Mouse (Mus musculus): Measurements from ENCODE around the gene Gas7. TPM values are rescaled to one million over a fixed set of nuclear protein-coding genes. Genes with fewer than 3 reads are reported as not detected.

Gene Gas7
- total and polyA plus RNA-seq, 3 experiments: 5.8 to 11.5 (median 9.3) TPM

- no peaks in the 10 kb centered on the region for H3K79me2 ChIP-seq (replicated peaks; ENCODE audit: control insufficient read depth, insufficient read depth, low read length)
- no peaks in the 10 kb centered on the region for H3K36me3 ChIP-seq (ENCODE audit: control insufficient read depth, insufficient read depth, low read length)
- TF ChIP-seq CTCF (IDR thresholded peaks at IDR 0.05): peak; percentile 23; the same call in 1 of the 2 replicates
- TF ChIP-seq EP300 (IDR thresholded peaks at IDR 0.05; ENCODE audit: insufficient read depth, low read depth, low read length): no peak
- no peaks in the 10 kb centered on the region for H3K27me3 ChIP-seq (ENCODE audit: control insufficient read depth, insufficient read depth, low read length)
- WGBS: 64% methylated on average over 10 of the region's 10 CpGs
- intact Hi-C loops (cut with DNase I): loop anchor here (5.0 kb wide), 1 partner anchor 133 kb away; no protein-coding TSS in a partner anchor
- no peak overlapping the region for H3K4me3 ChIP-seq
- H3K9ac ChIP-seq (ENCODE audit: low read depth, low read length): no peak overlapping the region
- no peak overlapping the region for H3K27ac ChIP-seq
- H3K4me1 ChIP-seq (ENCODE audit: control insufficient read depth, insufficient read depth, low read length): no peaks in the 10 kb centered on the region
- DNase-seq: no peak
Measured at GRCm38 (mm10) chr11:67649971-67650707, 194.9 kb downstream of the Gas7 start.

GRCm38 (mm10) chr11:67651731-67652130, 196.5 kb downstream of the Gas7 start:
- 58% methylated on average over 6 of the region's 6 CpGs for WGBS
- no peak overlapping the region for H3K4me3 ChIP-seq
- no peaks in the 10 kb centered on the region for H3K79me2 ChIP-seq (replicated peaks; ENCODE audit: control insufficient read depth, insufficient read depth, low read length)
- no peak for TF ChIP-seq EP300 (IDR thresholded peaks at IDR 0.05; ENCODE audit: insufficient read depth, low read depth, low read length)
- TF ChIP-seq POLR2A (IDR thresholded peaks at IDR 0.05; ENCODE audit: insufficient read depth, low read depth, low read length): no peak
- no peak for TF ChIP-seq CTCF (IDR thresholded peaks at IDR 0.05)
- intact Hi-C loops (cut with DNase I): no loop called here
- DNase-seq: no peak
- H3K36me3 ChIP-seq (ENCODE audit: control insufficient read depth, insufficient read depth, low read length): no peaks in the 10 kb centered on the region
- no peak overlapping the region for H3K9ac ChIP-seq (ENCODE audit: low read depth, low read length)
- no peak overlapping the region for H3K27ac ChIP-seq
- H3K27me3 ChIP-seq (ENCODE audit: control insufficient read depth, insufficient read depth, low read length): no peaks in the 10 kb centered on the region
- H3K4me1 ChIP-seq (ENCODE audit: control insufficient read depth, insufficient read depth, low read length): no peaks in the 10 kb centered on the region

GRCm38 (mm10) chr11:67652194-67652892, 197.1 kb downstream of the Gas7 start:
- WGBS: 25% methylated on average over 14 of the region's 14 CpGs
- no peak for TF ChIP-seq EP300 (IDR thresholded peaks at IDR 0.05; ENCODE audit: insufficient read depth, low read depth, low read length)
- TF ChIP-seq POLR2A (IDR thresholded peaks at IDR 0.05; ENCODE audit: insufficient read depth, low read depth, low read length): no peak
- peak; percentile 60 for TF ChIP-seq CTCF (IDR thresholded peaks at IDR 0.05)
- Histone ChIP-seq H3K79me2 (replicated peaks; ENCODE audit: control insufficient read depth, insufficient read depth, low read length) (no peaks in the 10 kb centered on the region), H3K4me1 (ENCODE audit: control insufficient read depth, insufficient read depth, low read length) (no peaks in the 10 kb centered on the region), H3K4me3 (no peak overlapping the region), H3K27me3 (ENCODE audit: control insufficient read depth, insufficient read depth, low read length) (no peaks in the 10 kb centered on the region), H3K36me3 (ENCODE audit: control insufficient read depth, insufficient read depth, low read length) (no peaks in the 10 kb centered on the region), H3K27ac (no peak overlapping the region), H3K9ac (ENCODE audit: low read depth, low read length) (no peak overlapping the region)
- intact Hi-C loops (cut with DNase I): no loop called here
- DNase-seq: no peak

GRCm38 (mm10) chr11:67652893-67653255, 197.6 kb downstream of the Gas7 start:
- TF ChIP-seq CTCF (IDR thresholded peaks at IDR 0.05): no peak
- no peak for TF ChIP-seq EP300 (IDR thresholded peaks at IDR 0.05; ENCODE audit: insufficient read depth, low read depth, low read length)
- no peak for TF ChIP-seq POLR2A (IDR thresholded peaks at IDR 0.05; ENCODE audit: insufficient read depth, low read depth, low read length)
- H3K9ac ChIP-seq (ENCODE audit: low read depth, low read length): no peak overlapping the region
- H3K27ac ChIP-seq: no peak overlapping the region
- WGBS: 53% methylated on average over 6 of the region's 6 CpGs
- H3K79me2 ChIP-seq (replicated peaks; ENCODE audit: control insufficient read depth, insufficient read depth, low read length): no peaks in the 10 kb centered on the region
- intact Hi-C loops (cut with DNase I): no loop called here
- H3K4me3 ChIP-seq: no peak overlapping the region
- no peak for DNase-seq
- H3K4me1 ChIP-seq (ENCODE audit: control insufficient read depth, insufficient read depth, low read length): no peaks in the 10 kb centered on the region
- no peaks in the 10 kb centered on the region for H3K36me3 ChIP-seq (ENCODE audit: control insufficient read depth, insufficient read depth, low read length)
- no peaks in the 10 kb centered on the region for H3K27me3 ChIP-seq (ENCODE audit: control insufficient read depth, insufficient read depth, low read length)

GRCm38 (mm10) chr11:67653521-67654090, 198.4 kb downstream of the Gas7 start:
- DNase-seq: no peak
- Histone ChIP-seq H3K27me3 (ENCODE audit: control insufficient read depth, insufficient read depth, low read length) (no peaks in the 10 kb centered on the region), H3K4me3 (no peak overlapping the region), H3K27ac (no peak overlapping the region), H3K79me2 (replicated peaks; ENCODE audit: control insufficient read depth, insufficient read depth, low read length) (no peaks in the 10 kb centered on the region), H3K9ac (ENCODE audit: low read depth, low read length) (no peak overlapping the region), H3K4me1 (ENCODE audit: control insufficient read depth, insufficient read depth, low read length) (no peaks in the 10 kb centered on the region), H3K36me3 (ENCODE audit: control insufficient read depth, insufficient read depth, low read length) (no peaks in the 10 kb centered on the region)
- TF ChIP-seq POLR2A (IDR thresholded peaks at IDR 0.05; ENCODE audit: insufficient read depth, low read depth, low read length) (no peak), CTCF (IDR thresholded peaks at IDR 0.05) (no peak), EP300 (IDR thresholded peaks at IDR 0.05; ENCODE audit: insufficient read depth, low read depth, low read length) (no peak)
- intact Hi-C loops (cut with DNase I): no loop called here
- 88% methylated on average over 9 of the region's 9 CpGs for WGBS

DNA sequence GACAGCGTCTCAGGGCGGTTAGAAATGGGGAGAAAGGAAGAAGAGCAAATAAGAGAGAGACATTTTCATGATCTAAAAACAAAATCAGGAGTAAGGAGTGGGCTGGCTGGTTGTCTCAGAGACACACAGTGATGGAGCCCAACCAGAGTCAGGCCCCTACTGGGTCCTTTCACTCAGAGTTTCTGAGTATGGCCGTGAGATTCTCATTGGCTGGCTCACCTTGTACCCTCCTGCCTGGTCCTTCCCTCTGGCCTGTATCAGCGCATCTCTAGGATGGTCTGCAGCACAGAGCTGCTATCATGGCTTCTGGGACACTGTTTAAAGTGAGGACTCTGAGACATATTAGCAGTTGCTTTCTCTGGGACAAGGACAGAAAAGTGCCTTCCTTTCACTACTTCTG, 199.3 kb downstream of the Gas7 start:
- TF ChIP-seq EP300 (IDR thresholded peaks at IDR 0.05; ENCODE audit: insufficient read depth, low read depth, low read length) (no peak), POLR2A (IDR thresholded peaks at IDR 0.05; ENCODE audit: insufficient read depth, low read depth, low read length) (no peak), CTCF (IDR thresholded peaks at IDR 0.05) (no peak)
- H3K9ac ChIP-seq (ENCODE audit: low read depth, low read length): no peak overlapping the region
- no peak for DNase-seq
- intact Hi-C loops (cut with DNase I): no loop called here
- 92% methylated on average over 4 of the region's 4 CpGs for WGBS
- no peaks in the 10 kb centered on the region for H3K36me3 ChIP-seq (ENCODE audit: control insufficient read depth, insufficient read depth, low read length)
- no peaks in the 10 kb centered on the region for H3K27me3 ChIP-seq (ENCODE audit: control insufficient read depth, insufficient read depth, low read length)
- H3K4me3 ChIP-seq: no peak overlapping the region
- no peaks in the 10 kb centered on the region for H3K4me1 ChIP-seq (ENCODE audit: control insufficient read depth, insufficient read depth, low read length)
- no peak overlapping the region for H3K27ac ChIP-seq
- H3K79me2 ChIP-seq (replicated peaks; ENCODE audit: control insufficient read depth, insufficient read depth, low read length): no peaks in the 10 kb centered on the region

Data from heart, adult 2 months (tissue).